Mouse (Mus musculus) megakaryocyte, embryonic 14.5 days (primary cell): Measurements from ENCODE around the gene Slc6a6.

Experiments
- FLI1 ChIP-seq: IDR thresholded peaks from 2 replicates; pipeline ENCODE4 v1.6.1; 2012; ENCODE audit warnings: low read length, inconsistent platforms, mixed read lengths
- GATA1 ChIP-seq: IDR thresholded peaks from 3 replicates; pipeline ENCODE4 v1.6.1; 2012; ENCODE audit warnings: mixed read lengths, low read length, inconsistent platforms, borderline replicate concordance

GRCm38 (mm10) chr6:91662301-91662700 is 21.6 kb upstream of the Slc6a6 start:
- TF ChIP-seq GATA1 (no peak), FLI1 (no peak)
